Mouse (Mus musculus): ENCODE results near the gene Tff3.

Gene Tff3

DNA sequence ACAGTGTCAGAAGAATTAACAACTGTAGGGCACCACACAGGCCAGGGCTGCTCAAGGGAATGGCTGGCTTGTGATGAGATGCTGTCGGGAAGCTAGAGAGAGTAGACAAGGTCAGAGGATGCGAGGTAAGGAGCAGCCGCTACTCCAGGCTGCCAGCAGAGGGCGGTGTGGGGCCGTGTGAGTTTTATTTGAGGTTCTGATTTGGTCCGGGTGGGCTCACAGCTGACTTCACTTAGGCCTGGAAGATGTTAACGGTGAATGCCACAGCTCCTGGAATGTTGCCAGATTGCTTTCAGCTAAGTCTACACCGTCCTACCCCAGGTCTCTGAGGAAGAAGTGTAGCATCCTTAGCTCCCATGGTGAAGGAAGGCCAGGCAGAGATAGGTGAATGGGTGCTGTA, 7.5 kb downstream of the Tff3 start:
- DNase-seq (ENCODE audit: low spot score in 2 of 2) = no peak

DNA sequence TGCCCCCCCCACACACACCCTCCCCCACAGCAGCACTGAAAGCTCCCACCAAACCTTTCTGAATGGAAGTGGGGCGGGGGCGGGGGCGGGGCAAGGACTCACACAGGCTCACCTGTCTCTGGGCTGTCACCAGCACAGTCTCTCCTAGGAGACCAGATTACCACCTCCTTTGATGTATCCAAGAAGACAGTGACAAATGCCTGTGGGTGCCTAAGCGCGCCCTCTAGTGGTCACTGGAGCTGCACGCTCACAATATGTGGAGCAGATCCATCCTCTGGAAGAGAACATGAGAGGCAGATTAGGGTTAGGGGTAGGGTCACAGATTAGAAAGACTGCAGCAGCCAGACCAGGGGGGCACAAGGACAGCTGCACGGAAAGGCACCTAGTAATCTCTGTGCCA, 10.0 kb downstream of the Tff3 start:
- peak; percentile 71 to 72 for DNase-seq (ENCODE audit: low spot score in 2 of 2)

DNA sequence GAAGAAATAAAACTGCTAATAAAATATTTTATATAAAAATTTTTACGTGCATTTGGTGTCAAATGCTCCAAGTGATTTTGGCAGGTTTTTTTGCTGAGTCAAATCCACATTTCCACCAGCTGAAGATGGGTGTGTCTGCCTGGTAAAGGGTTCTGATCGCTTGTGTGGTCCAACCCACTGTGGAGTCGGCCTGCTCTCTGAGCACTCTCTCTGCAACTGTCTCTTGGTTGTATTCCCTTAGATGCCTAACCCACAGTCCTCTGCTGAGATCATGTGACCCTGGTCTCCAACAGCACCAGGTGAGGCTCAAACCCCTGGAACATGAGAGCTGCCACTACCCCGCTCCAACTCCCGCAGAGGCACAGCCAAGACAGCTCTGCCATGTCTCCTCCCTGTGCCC, 11.5 kb downstream of the Tff3 start:
- no peak for DNase-seq (ENCODE audit: low spot score in 2 of 2)

DNA sequence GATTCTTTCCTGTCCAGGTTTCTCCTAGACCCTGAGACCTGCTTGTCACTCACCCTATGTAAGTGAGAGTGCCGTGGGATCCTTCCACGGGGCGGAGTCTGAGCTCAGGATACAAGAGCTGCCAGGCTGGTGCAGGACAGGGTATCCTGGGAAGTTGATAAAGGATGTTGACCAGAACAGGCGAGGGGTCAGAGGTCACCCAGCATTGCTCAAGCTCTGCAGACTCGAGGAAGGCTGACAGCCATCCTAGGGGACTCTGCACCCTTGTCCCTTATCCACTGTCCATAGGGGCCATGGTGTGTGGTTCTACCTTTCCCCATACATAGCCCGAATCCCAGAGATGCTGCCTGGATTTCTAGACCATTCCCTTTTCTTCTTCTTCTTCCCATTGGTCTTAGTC, 13.4 kb downstream of the Tff3 start:
- no peak for DNase-seq (ENCODE audit: low spot score in 2 of 2)

DNA sequence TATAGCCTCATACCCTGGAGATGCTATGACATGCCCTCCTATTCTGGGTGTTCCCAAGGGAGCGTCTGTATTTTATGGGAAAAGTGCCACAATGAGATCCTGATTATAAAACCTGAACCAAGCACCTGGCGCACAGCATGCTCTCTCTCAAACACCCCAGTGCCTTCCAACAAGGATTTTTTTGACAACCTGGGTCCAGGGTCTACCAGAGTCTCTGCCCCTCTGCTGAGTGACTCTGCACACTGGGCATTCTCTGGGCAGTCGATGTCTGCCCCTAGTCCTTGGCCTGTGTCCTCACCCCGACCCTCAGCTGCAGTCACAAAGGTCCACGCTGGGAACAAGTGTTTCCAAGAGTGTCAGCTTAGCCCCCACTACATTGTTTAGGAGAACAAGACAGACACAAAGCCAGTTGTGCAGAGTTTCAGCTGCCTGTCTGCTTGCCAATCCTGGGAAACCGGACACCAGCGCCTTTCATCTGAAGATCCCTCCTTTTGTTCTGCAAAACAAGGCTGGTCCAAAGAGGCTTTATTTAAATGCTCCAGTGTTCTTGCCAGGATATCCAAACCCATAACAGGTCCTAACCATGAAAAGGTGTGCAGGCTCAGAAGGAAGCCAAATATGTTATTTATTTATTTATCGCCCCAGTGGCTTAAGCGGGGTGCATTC, 16.1 kb downstream of the Tff3 start:
- no peak for DNase-seq (ENCODE audit: low spot score in 2 of 2)

DNA sequence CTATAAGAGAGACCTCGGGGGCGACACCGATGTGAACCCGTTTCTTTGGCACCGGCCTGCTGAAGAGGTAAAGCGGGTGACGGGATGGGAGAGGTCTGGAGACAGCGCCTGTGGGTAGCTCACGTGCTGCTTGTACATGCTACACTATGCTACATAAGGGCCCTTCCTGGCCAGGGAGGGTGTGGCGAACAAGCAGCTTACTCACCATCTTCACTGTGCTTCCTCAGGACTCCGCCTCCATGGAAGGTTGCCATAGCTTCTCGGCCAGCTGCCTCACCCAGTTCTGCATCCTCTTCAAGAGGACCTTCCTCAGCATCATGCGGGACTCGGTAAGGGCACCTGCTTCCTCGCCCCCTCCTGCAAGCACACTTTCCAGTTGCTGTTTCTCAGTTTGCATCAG, 21.1 kb downstream of the Tff3 start:
- DNase-seq (ENCODE audit: low spot score in 2 of 2) = no peak

DNA sequence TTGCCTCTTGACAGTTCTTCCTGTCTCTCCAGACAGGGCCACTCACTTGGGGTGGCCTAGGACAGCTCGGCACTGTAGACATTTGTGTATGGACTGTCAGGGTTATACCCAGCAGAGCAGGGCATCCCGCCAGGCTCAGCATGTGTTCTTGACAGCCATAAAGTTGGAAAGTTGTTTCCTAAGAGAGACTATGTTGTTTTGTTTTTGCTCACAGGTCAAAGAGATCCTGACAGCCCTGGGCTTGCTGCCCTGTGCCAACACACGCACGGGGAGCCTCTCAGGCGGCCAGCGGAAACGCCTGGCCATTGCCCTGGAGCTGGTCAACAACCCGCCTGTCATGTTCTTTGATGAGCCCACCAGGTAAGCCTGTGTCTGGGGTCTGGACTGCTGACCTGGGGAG, 25.6 kb downstream of the Tff3 start:
- DNase-seq (ENCODE audit: low spot score in 2 of 2) = no peak

DNA sequence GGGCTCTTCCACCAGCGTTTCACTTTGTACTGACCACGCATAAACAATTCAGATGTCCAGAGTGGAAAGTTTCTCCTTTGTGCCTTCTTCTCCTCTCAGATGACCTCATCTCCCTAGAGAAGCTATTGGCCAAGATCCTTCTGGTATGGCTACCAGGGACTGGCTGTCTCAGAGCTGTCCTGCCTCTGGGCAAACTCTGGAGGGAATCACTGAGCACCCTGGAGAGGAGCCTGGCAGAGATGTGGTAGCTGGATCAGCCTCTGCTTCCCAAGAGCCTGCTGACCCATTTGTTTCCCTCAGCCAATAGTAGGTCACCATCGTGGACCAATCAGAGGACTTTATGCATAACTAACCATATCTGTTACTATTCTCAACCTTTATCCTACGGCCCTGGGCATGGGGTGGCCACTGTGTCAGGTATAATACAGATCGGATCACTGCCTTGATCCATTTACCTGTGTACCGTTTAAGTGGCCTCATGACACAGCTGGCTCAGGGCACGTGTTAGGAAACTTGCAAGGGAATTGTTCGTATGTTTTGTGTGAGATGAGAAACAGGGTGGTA, 26.4 kb downstream of the Tff3 start:
- DNase-seq (ENCODE audit: low spot score in 2 of 2) = no peak

DNA sequence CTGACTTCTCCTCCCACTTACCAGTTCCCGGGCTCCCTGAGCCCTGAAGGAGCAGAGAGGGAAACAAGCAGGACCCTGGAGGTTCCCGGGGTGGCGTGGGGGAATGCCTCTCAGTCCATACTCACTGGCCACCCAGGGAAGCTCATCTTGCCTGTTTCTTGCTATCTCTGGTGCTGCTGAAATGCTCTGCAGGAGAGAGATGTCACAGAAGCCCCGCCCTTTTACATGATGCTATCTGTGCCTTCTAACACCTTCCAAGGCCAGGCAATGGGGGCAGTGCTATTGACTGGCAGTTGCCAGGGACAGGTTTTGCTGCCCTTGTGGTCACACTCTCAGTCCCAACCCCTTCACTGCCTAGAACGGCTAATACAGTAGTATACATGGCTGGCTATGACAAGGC, 30.7 kb downstream of the Tff3 start:
- DNase-seq (ENCODE audit: low spot score in 2 of 2) = no peak

DNA sequence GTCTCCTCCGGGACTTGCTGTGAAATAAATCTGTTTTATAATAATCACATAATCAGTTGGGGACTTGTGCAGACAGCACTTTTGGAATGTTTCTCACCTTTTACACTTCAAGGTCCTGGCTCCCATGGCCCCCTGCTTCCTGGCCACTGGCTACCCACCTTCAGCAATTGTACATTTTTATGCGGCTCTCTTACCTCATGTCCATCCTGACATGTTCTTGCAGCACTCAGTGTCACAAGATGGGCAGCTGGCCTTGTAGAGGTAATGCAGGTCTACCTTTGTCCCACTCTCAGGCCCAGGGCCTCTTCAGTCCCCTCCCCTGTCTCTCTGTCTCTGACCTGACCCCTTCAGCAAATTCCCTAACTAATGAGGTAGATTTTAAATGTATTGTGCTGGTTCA, 32.6 kb downstream of the Tff3 start:
- DNase-seq (ENCODE audit: low spot score in 2 of 2) = no peak

DNA sequence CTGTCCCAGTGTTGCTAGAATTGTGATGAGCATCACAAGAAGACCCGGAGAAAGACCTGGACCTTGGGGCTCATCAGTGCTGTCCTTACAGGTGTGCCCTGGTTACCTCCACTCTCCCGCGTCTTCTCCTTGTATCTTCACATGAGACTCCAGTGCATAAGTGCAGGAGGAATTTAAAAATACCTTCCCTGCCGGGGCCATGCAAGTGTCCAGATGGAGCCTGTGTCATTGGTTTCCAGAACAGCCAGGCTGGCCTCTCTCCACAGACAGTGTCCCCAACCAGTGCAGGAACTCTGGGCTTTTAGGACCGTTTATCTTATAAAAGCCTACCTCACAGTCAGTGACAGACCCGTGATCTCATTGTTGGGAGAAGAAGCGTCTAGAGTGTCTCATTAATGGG, 33.9 kb downstream of the Tff3 start:
- DNase-seq (ENCODE audit: low spot score in 2 of 2) = no peak

DNA sequence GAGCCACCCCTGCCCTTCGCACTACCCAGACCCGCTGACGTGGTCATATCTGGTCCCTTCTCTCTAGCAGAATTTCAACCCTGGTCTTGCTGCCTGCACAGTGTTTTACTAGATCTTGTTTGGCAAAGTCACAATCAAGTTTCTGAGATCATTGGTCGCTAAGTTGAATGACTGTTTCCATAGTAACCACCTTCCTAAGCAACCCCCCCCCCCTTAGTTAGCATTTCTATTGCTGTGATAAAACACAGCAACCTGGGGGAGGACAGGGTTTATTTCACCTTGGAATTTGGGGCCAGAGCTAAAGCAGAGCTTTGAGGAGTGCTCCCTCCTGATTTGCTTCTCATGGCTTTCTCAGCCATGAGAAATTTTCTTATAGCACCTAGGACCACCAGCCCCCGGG, 34.7 kb downstream of the Tff3 start:
- DNase-seq (ENCODE audit: low spot score in 2 of 2) = no peak

DNA sequence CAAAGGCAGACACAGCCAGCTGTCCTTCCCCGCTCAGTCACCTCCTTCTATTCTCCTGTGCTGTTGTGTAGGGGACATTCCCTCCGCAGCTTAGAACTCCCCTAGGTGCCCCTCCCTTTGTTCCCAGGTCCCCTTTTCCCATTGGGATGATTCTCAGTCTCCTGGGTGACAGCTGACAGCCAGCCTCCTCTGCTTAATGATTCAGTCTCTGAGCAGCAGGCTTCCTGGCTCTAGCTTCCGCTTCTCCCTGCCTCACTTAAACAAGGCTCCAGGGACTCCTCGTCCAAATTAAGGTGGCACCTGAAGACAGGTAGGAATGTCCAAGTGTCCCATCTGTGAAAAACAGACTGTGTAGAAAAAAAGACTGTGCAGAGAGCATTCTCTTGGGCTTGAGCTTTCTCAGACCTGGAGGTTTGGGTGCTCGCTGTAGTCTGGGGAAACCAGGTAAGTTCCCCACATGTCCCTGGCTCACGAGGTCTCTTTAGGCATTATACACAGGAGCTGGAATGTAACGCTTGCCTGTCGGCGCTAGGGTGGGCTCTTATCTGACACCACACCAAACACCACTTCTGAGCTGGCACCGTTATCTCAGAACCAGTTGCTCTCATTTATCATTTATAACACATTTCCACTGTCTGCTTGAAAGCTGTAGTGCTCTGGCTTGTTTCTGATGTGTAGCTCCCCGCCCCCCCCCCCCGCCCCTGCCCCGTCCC, 38.3 kb downstream of the Tff3 start:
- DNase-seq (ENCODE audit: low spot score in 2 of 2) = no peak

DNA sequence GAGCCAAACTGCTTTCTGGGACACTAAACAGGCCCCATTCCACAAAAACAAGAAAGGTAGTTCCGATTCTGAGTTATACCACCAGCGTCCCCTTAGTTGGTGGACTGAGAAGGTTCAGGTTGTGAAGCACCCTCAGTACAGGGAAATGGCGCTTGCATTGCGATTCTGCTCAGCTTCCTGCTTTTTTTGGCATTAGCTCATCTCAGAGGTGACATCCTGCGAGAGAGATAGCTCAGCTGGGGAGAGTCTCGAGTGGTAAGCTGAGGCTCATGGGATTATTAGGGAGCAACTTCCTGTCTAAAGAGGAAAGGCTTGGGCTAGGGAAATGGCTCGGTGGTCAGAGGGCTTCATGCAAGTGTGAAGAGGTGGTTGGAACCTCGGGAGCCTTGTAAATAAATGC, 39.6 kb downstream of the Tff3 start:
- no peak for DNase-seq (ENCODE audit: low spot score in 2 of 2)

DNA sequence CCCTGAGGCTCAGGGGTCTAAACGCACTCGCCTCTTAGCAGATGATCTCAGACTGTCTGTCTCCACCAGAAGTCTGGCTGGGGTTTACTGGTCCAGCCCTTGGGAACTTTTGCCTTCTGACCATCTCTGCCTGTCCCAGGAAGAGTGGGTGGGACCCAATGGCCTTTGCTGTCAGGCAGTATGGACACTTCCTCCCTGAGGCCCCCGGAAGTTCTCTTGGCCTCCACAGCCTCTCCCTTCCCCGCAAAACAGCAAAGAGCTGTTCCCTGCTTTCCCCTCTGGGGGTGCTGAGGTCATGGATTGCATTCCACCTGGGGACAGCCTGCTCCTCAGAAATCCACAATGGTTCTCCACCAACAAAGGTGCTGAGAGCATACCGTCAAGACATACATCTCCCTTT, 40.7 kb downstream of the Tff3 start:
- DNase-seq (ENCODE audit: low spot score in 2 of 2) = no peak

DNA sequence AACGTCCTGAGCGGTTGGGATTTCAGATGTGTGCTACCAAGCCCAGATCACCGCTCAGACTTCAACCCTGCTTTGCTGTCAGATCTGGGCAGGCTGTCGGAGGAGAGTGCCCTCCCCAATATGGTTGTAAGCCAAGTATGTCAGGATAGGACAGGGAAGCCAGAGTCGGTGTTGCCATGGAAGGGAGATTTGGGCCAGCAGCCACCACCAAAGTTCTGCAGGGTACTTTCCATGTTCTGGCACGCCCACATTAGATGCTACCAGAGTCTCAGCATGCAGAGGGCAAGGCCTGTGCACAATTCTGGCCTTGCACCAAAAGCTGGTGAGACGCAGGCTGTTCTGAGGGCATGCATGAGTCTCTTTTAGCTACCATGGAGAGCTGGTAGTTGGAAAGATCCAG, 43.2 kb downstream of the Tff3 start:
- no peak for DNase-seq (ENCODE audit: low spot score in 2 of 2)

DNA sequence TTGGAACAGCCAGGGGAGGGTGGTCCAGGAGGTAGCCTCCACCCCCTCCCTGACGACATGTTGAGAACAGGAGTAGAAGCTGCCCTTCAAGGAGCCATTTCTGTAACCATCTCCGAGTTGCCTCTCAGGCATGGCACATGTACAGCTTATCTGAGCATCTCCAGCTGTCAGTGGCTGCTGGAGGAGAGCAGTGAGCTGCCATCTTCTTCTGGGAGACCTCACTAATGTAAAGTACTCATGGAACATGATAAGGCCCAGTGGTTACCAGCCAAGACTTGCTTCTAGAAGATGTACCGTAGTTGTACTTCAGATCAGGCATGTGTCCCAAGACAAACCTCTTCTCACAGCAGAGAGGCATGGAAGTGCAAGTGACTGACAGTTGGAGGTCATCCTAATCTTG, 43.9 kb downstream of the Tff3 start:
- no peak for DNase-seq (ENCODE audit: low spot score in 2 of 2)

DNA sequence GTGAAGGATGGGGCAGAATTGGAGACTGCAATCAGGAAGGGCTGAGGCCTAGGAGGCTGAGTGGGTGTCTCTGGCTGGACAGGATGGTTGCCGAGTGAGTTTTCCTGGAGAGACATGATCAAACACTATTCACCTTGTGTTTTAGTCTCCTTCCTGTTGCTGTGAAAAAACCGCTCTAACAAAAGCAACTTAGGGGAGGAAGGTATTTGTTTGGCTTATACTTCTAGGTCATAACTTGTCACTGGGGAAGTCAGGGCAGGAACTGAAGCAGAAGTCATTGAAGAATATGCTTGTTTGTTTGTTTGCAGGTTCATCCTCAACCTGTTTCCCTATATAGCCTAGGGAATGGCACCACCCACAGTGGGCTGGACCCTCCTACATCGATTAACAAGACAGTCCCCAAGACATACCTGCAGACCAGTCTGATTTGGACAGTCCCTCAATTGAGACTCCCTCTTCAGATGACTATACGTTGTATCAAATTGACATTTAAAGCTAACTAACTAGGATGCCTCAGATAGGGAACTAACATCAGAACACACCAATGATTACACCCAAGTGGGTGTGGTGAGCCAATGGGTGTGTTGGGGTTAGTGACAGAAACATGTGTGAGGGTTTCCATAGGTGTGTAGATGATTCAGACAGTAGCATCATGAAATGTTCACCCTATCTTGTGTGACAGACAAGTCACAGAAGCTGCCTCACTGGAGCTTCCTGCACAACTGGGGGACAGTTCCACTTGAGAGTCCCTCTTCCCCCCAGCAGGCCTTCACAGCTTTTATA, 47.0 kb downstream of the Tff3 start:
- DNase-seq (ENCODE audit: low spot score in 2 of 2) = no peak

DNA sequence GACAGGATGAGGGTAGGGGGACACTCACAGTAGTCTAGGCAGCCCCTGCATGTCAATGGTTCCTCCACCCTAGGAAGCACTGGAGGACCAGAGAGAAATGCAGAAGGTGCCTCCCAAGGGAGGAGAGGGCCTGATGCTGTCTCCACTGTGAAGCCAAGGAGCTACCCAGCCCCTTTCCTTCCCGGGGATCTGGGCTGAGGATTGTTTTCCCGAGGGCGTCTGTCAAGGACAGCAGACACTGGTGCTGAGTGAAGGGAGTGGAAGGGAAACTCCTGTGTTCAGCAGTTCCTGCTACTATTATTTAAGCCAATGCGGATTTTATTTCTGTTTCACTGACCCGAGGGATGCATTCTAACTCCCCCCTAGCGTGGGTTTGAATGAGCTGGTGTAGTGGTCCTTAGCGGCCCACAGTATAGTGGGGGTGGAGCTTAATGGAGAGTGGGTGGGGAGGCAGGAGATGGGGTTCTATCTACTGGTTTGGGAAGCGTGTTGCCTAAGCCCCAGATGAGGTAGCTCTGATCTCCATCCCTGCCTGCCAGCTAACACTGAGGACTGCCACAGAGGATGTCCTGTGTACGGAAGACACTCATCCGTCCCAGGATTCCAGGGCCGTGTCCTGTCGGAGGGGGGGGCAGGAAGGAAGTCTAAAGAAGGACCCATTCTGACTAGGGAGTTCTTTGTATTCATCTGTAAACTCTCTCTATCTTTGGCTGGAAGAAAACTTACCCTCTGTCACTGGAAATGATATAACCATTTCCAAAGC, 50.2 kb downstream of the Tff3 start:
- no peak for DNase-seq (ENCODE audit: low spot score in 2 of 2)

DNA sequence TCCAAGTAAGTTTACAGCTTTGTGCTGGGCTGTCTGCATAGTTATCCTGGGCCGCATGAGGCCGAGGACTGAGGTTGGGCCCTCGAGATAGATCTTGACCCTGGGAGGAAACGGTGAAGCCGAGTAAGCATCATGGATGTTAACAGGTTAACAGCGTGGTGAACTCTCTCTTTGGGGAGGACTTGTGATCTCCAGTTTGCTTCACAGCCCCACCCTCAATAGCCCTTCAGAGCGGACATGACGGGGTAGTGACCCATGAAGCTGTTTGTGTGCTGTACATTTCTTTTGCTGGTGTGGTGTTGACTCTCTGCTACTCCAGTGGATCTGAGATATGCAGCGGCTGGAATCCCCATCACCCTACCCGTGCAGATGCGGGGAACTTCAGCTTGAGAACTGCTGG, 50.9 kb downstream of the Tff3 start:
- DNase-seq (ENCODE audit: low spot score in 2 of 2) = no peak

DNA sequence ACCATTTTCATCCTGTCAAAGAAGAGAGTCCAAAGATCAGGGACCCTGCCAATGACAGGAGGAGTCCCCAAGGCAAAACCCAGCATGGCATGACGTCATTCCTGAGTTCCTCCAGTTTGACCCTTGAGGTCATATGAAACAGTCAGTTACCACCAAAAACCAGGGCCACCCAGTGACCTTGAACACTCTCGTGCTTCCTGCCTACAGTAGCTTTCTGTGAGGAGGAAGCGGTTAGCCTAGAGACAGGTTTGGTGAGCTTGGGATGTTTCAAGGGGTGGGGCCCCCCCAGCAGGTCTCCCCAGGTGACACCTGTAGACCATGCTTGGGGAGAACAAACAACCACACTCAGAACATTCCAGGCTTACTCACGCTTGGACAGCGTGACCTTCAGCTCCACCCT, 51.9 kb downstream of the Tff3 start:
- DNase-seq (ENCODE audit: low spot score in 2 of 2) = no peak

DNA sequence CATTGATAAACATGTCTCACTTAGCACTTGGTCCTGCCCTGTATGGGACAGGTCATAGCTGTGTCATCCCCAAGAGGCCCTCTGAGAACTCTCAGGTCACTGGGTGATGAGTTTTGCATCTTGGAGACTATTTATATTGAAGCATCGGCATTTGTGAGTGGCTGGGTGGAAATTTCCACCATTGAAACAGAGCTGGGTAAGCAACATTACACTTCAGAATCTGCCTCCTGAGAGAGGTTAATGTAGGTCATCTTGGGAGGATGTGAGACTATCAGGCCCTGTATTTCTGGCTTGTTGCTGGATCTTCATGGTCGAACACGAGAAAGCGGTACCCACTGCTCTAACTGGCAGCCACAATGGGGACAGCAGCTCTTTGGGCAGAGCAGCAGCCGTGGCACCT, 54.0 kb downstream of the Tff3 start:
- DNase-seq (ENCODE audit: low spot score in 2 of 2) = no peak

All from right cerebral cortex, postnatal 36 days (tissue).